Mouse (Mus musculus) pancreas, adult 10 weeks (tissue): ENCODE results near the gene Gm14180. TPM values are rescaled to one million over a fixed set of nuclear protein-coding genes. Genes with fewer than 3 reads are reported as not detected.

ENCODE experiments used
- polyA plus RNA-seq: library from polyadenylated mRNA; stranded (reverse); fragments of 350-450 nt; fragmentation: Illumina TruSeq; extraction: RNeasy Lipid Tissue Mini Kit (QIAGEN cat#74804); gene quantifications from one replicate; pipeline ENCODE4 v1.2.3, GENCODE M21; 2015; ENCODE audit warnings: low read depth, low replicate concordance; ENCODE audit not compliant: insufficient read depth

Gene Gm14180
- not detected for polyA plus RNA-seq

GRCm38 (mm10) chr11:99734190-99734589 is at the start of gene Gm14180:
Gm14180 (minus strand) TSS chr11:99734290.

DNA sequence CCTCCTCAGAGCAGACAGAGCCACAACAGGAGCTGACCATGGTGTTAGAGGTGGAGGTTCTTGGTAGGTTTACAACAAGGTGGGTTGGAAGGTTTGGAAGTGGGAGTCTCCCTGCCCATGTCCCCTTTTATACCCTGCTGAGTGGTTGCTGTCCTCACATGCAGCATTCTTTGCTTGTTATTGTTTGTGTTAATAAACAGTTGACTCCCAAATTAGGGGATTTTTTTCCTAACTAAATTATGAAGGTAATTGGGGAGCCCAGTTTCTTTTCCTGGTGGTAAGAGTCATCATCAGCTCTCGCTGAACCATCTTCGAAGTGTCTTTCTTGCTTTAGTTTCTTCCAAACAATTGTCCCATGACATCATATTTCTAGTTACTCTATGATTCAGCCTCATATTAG is 46.5 kb upstream of the Gm14180 start, which contains the start of gene Krtap4-8:
Gene Krtap4-8, minus strand, starts transcription at position 101 of the 400 bp plus-strand sequence.

GRCm38 (mm10) chr11:99772813-99773212 is 38.7 kb upstream of the Gm14180 start, which contains the start of gene Gm11595:
Gm11595 (minus strand) TSS chr11:99772913.

GRCm38 (mm10) chr11:99690463-99690862 is 43.6 kb downstream of the Gm14180 start, which contains the start of gene Gm14190:
Gm14190 (minus strand) TSS chr11:99690740.

Other genes with a start within 250 kb of the Gm14180 start
- gene Krt23, start 241.2 kb downstream of the Gm14180 start, polyA plus RNA-seq, result 2.0 TPM
- not detected for gene Krt39, start 213.0 kb downstream of the Gm14180 start, polyA plus RNA-seq
- not detected for gene Krt40, start 191.1 kb downstream of the Gm14180 start, polyA plus RNA-seq
- gene Krtap3-3, start 183.4 kb downstream of the Gm14180 start, polyA plus RNA-seq, result not detected
- not detected for gene Krtap3-2, start 177.4 kb downstream of the Gm14180 start, polyA plus RNA-seq
- gene Gm11939, start 174.8 kb downstream of the Gm14180 start, polyA plus RNA-seq, result not detected
- gene Krtap3-1, start 167.7 kb downstream of the Gm14180 start, polyA plus RNA-seq, result not detected
- not detected for gene Krtap1-5, start 153.3 kb downstream of the Gm14180 start, polyA plus RNA-seq
- gene Krtap1-4, start 150.6 kb downstream of the Gm14180 start, polyA plus RNA-seq, result not detected
- gene Krtap1-3, start 143.0 kb downstream of the Gm14180 start, polyA plus RNA-seq, result not detected
- not detected for gene Krtap9-3, start 136.2 kb downstream of the Gm14180 start, polyA plus RNA-seq
- not detected for gene Gm11938, start 131.0 kb downstream of the Gm14180 start, polyA plus RNA-seq
- not detected for gene Gm11937, start 124.1 kb downstream of the Gm14180 start, polyA plus RNA-seq
- not detected for gene Krtap2-4, start 119.4 kb downstream of the Gm14180 start, polyA plus RNA-seq
- gene Gm11562, start 113.9 kb downstream of the Gm14180 start, polyA plus RNA-seq, result not detected
- gene Krtap4-1, start 106.1 kb downstream of the Gm14180 start, polyA plus RNA-seq, result not detected
- not detected for gene Krtap4-2, start 99.2 kb downstream of the Gm14180 start, polyA plus RNA-seq
- not detected for gene Krtap4-7, start 90.2 kb downstream of the Gm14180 start, polyA plus RNA-seq
- gene Gm11555, start 84.1 kb downstream of the Gm14180 start, polyA plus RNA-seq, result not detected
- gene Gm11563, start 75.3 kb downstream of the Gm14180 start, polyA plus RNA-seq, result not detected
- gene Krtap4-6, start 68.3 kb downstream of the Gm14180 start, polyA plus RNA-seq, result not detected
- not detected for gene Gm14190, start 43.5 kb downstream of the Gm14180 start, polyA plus RNA-seq
- not detected for gene Gm11595, start 38.6 kb upstream of the Gm14180 start, polyA plus RNA-seq
- not detected for gene Krtap4-8, start 46.4 kb upstream of the Gm14180 start, polyA plus RNA-seq
- gene Krtap4-9, start 50.9 kb upstream of the Gm14180 start, polyA plus RNA-seq, result not detected
- gene Gm11596, start 59.2 kb upstream of the Gm14180 start, polyA plus RNA-seq, result not detected
- not detected for gene Gm11569, start 64.6 kb upstream of the Gm14180 start, polyA plus RNA-seq
- gene Gm11554, start 70.2 kb upstream of the Gm14180 start, polyA plus RNA-seq, result not detected
- gene Krtap4-13, start 75.6 kb upstream of the Gm14180 start, polyA plus RNA-seq, result not detected
- gene Gm11564, start 81.4 kb upstream of the Gm14180 start, polyA plus RNA-seq, result not detected
- gene 2300003K06Rik, start 103.8 kb upstream of the Gm14180 start, polyA plus RNA-seq, result not detected
- not detected for gene Krtap4-16, start 117.3 kb upstream of the Gm14180 start, polyA plus RNA-seq
- not detected for gene Gm11568, start 123.6 kb upstream of the Gm14180 start, polyA plus RNA-seq
- gene Gm11559, start 130.2 kb upstream of the Gm14180 start, polyA plus RNA-seq, result not detected
- not detected for gene Krtap9-1, start 139.1 kb upstream of the Gm14180 start, polyA plus RNA-seq
- not detected for gene Gm11567, start 144.9 kb upstream of the Gm14180 start, polyA plus RNA-seq
- gene Krtap31-1, start 173.6 kb upstream of the Gm14180 start, polyA plus RNA-seq, result not detected
- not detected for gene Gm11565, start 180.5 kb upstream of the Gm14180 start, polyA plus RNA-seq
- gene Krtap31-2, start 202.0 kb upstream of the Gm14180 start, polyA plus RNA-seq, result not detected
- not detected for gene Krtap9-5, start 214.2 kb upstream of the Gm14180 start, polyA plus RNA-seq
- gene Krtap29-1, start 244.8 kb upstream of the Gm14180 start, polyA plus RNA-seq, result not detected